Mouse (Mus musculus) small intestine, adult 2 months (tissue): Measurements from ENCODE around the gene Thada.

Experiments
- CTCF ChIP-seq: fragments of 200-500 bp; IDR thresholded peaks from 2 replicates; pipeline ENCODE4 v1.5.1; 2012; ENCODE audit warnings: low read depth, mild to moderate bottlenecking, control low read depth, inconsistent platforms, low read length, moderate library complexity, mixed read lengths; ENCODE audit not compliant: insufficient replicate concordance, insufficient read length; ENCODE audit errors: extremely low read depth
- POLR2A ChIP-seq: fragments of 200-500 bp; IDR thresholded peaks from 2 replicates; pipeline ENCODE4 v1.6.1; 2012; ENCODE audit warnings: low read depth, mild to moderate bottlenecking, control low read depth, inconsistent platforms, low read length, moderate library complexity

DNA sequence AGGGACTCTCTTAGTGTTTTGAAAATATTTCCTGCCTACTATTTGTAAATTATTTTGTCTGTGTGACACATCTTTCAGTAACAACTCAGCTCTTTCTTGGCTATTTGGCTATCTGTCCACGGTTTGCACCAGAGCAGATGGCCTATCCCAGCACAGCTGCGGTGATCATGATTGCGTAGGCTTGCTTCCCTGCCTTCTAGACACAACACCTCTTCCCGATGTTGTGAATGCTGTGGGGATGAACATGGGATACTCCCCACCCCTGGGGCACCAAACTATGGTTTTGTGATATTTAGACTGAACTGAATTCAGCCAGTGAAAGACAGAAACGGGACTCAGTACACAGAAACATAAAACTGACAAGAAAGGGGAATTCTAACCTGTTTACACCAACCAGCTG lies 144.7 kb downstream of the Thada start:
- TF ChIP-seq POLR2A (no peak), CTCF (no peak)
